Mouse (Mus musculus) cerebellum, postnatal 4 days (tissue): ENCODE results near the gene Hoxa7.

Source experiments
- DNase-seq, 2 experiments: peaks; one replicate each; pipeline ENCODE4 v3.0.0; 2022; ENCODE audit warnings: low spot score in 2 of 2, mixed read lengths in 1 of 2

Hoxa7 gene

DNA sequence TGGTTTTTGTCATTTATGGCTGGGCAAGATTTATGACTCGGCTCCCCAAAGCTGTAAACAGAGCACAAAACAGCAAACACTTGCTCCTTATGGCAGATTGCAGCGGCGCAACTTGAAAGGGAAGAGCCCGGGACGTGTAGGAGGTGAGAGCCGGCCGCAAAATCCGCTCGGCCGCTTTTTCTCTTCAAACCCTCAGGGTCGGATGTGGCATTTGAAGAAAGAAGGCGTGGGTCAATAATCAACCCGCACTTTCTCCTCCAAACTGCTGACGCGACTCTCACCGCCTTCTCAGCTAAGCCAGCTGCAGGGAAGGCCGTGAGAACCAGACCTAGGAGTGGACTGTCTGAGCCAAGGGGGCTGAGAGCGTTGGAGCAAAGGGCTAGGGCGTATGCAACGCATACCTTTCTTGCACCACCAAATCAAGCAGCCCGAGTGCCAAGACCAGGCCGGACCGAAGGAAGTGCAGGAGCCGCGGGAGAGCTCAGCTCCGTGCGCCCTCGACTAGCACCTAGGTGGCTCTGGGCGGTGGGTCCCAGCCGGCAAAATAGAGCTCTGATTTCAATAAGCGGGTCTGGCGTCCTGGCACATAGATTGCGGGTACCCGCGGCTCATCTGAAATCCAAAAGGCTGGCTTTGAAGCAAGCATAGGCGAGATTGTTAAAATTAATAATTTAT is 44.5 kb downstream of the Hoxa7 start, which contains the start of gene 5730596B20Rik:
Gene 5730596B20Rik (plus strand): TSS at position 438 of the 675 bp plus-strand sequence.
- DNase-seq: no peak

DNA sequence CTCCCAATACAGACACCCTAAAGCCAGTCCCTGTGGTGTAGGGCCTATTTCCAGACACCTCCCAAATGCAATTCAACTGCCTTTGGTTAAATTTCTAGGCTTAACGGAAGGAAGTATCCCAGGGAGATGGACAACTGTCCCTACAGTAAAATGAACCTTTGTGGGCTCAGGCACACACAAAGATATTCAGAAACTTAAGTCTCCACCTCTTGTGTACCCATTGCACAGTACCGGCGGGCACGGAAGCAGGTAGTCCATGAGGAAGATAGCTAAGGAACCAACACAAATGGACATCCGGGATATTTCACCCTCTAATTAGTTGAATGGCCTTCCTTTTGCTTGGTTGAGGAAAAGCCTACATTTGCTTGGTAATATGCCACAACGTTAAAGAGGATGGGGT is 45.3 kb downstream of the Hoxa7 start:
- no peak for DNase-seq

DNA sequence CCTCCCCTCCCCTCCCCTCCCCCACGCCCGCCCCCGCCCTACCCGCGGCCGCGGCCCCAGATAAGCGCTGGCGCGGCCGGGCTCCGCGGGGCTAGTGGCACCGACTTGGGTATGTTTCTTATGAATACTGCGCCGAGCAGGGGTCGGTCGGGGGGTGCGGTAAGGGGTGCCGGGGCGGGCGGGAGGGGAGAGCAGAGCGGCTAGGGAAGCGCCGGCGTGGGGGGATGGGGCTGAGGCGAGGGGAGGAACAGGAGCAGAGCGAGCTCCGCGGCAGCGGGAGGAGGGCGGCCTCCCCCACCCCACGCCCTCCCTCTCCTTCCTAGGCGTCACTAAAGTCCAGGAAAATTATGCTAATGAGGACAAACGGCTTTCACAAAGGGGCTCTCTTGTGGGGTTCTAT is 45.8 kb downstream of the Hoxa7 start:
- no peak for DNase-seq

DNA sequence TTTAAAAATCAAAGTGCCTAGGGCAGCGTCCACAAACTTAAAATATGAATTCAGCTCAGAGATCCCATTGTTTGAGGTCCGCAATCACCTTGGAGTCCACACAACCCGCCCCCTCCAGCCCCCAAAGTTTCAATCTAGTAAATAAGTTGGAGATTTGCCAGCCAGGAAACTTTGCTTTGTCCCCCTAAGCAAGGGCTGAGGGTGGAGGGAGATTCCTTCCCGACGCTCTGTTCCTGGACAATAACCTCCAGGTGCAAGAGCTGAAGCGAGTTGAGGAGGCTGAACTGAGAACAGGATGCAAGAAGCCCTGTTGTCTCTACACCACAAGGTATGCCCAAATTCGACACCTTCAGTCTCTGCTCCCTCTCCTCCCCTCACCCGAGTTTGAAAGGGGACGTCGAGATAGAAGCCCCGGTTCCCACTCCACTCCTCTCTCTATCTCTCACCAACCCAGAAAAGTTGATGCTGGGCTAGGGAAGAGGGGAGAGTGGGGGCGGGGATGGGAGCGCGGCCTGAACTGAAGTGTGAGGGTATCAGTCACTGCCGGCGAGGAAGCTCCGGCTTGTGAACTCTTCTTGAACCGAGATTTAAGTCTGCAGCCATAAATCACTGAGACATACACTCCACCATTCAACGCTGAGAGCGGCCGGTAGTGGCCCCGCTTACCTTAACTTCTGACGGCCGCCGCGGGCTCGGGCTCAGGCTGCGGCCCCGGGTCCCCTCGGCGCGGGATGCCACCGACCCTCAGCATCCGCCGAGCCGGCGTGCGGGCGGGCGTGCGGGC is 46.5 kb downstream of the Hoxa7 start:
- no peak for DNase-seq

DNA sequence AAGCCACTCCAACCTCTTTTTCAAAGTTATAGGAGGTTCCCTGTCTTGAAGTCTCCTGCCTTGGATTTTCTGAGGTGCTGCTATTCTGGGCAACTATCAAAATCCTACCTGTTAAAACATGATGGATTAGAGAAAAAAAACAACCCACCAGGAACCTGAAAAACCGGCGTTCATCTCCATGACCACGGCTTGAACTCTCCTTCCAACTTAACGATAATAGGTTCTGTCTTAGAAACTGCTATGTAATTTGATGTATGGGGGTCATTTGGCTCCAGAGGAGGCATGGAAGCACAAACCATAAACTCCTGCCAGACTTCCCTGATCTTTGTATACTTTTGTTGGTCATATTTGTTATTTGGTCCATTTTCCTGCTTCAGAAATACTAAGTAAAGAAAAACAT is 48.0 kb downstream of the Hoxa7 start:
- DNase-seq: no peak

DNA sequence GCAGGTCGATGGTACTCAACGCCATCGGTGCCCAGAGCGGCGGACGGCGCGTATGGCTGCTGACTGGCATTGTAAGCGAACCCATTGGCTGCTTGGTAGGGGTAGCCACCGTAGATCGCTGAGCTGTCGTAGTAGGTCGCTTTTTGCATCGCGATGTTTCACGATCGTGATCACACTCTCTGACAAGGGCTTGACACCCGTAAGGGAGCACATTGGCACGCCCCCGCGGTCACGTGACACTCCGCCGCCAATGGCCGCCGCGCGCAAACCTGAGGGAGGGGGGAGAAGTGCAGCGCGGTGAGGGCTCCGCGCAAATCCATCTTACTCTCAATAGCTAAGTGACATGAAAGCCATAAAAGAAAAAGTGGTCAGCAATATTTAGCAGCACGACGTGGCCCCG is 49.2 kb downstream of the Hoxa7 start:
- DNase-seq: peak in 1 of 2 experiments; percentile 81

DNA sequence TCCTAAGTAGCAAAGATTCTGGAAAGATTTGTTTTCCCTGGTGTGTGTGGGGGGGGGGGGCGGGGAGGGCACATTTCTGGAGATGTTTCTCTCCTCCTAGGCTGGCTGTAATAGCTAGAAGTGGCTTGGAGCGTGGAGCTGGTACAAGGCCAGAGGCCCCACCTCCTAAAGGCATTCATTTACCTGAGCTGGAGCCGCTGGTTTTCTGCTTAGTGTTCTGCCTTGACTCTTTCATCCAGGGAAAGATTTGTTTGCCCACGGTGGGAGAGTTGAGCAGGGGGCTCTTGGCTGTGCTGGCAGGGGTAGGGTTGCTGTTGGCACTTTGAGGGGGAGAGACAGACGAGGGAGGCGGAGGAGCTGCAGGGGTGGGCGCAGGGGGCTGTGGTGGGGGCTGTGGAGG is 49.7 kb downstream of the Hoxa7 start:
- DNase-seq: no peak

DNA sequence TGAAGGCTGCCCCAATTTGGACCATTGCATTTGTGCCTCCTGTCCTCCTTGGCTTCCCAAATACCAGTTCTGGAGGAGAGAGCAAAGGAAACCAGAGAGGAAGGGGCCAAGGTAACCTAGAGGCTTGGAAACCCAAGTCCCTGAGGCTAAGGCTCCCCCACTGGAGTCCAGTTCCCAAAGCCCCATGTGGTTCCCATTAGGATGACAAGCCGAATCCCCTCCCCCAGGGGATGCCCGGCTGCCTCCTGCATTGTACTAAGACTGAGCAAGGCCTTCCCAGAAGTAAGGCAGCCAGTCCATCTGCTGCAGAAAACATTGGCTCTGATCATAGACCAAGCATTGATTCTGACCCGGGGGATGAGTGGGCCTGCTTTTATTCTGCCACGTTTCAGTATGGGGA is 50.3 kb downstream of the Hoxa7 start:
- DNase-seq: no peak

DNA sequence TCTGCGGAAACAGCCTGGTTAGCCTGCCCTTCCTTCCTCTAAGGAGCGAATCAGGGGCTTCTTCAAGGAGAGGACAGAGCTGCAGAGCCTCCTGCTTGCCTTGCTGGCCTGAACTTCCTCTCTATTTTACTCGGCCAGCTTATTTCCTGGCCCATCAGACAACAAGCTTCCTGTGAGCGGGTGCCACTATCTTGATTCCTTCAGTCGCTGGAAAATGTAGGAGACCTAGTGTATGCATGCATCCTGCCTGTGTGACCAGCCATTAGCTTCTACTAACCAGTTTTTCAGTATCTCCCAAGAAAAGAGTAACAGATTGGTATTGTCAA is 50.8 kb downstream of the Hoxa7 start:
- no peak for DNase-seq

DNA sequence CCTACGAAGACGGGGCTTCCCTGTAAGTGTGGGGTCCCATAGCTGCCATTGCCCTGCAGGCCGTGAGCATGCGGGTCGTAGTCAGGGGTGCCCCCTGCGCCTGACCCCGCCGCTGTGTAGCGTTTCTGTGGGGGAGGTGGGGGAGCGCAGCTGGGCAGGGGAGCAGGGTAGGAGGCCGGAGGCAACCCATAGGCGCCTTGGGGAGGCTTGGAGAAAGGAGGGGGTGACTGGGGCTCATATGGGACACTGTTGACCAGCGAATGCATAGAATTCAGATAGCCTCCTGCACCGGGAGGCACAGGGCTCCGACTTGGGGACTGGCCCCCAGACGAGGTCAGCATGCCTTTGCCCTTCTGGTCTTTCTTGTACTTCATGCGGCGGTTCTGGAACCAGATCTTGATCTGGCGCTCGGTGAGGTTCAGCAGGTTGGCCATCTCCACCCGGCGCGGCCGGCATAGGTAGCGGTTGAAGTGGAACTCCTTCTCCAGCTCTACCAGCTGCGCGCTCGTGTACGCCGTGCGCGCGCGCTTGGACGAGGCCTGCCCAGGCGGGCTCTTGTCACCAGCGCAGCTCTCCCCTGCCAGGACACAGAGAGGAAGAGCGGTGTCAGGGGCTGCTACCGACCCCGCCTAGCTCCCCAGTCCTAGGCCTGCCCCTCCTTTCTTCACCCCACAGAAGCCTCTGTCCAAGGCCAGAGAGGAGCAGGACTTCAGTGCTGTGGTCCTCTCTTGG is 51.3 kb downstream of the Hoxa7 start:
- DNase-seq: peak in 1 of 2 experiments; percentile 26

DNA sequence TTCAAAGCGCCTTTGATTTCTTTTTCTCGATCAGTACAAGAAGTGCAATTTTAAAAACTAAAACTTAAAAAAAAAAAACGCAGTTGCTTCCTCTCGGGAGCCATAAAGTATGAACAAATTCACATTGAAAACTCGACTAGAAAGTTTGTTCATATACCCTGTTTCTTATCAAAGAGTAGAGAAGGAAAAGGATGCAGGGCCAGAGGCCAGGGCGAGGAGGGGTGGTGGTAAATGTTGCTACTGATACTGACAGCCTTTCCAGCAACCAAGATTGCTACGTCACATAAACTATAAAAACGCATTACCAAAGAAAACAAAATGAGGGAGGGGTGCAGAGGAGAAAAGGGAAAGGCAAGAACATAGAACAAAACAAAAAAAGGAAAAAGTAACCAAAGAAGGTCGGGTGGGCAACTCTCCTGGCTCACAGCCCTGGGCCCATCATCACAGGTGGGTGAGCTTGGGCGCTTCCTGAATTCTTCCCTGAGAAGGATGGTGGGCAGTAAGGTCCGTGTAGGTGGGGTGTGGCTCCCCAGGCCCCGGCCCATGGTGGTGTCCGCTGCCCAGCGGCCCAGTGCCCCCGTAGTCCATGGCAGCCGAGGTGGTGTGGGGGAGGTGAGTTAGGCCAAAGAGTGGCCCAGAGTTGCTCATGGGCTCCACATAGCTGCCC is 52.0 kb downstream of the Hoxa7 start:
- no peak for DNase-seq

DNA sequence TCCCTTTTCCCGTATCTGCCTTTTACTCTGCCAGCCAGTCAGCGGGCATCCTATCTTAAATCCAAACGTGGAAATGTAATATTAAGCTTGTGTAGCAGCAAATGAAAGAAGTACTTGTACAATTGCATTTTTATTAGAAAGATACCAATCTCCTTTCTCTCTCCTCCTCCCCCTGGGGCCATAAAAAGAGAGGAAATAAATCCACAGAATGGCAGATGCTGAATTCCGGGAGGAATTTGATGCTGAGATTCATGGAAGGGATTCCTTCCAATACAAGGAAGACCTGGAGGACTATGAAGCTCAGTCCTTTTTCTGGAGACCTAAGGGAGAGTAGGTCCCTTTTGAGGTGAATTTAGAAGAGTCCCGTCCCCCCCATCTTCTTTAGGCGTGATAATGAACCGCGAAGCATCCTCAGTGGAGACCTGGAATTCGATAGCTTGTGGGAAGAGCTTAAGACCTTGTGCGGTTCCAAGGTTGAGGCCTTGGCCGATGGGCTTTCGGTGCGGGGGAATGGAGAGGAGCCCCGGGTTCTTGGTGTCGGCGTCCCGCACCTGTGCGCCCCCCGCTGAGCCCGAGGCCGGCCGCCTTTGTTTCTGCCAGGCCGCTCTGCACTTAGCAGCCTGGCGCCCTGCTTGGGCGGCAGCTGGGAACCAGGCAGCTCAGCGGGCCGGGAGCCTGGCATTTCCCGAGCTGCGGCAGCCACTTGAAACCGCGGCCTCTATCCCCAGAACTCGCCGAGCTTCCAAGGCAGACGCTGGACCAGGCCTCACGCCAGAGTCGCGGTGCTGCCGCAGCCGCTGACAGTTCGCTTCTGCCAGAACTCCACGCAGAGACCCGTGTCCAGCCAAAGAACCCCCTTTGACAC is 53.2 kb downstream of the Hoxa7 start:
- DNase-seq: no peak

DNA sequence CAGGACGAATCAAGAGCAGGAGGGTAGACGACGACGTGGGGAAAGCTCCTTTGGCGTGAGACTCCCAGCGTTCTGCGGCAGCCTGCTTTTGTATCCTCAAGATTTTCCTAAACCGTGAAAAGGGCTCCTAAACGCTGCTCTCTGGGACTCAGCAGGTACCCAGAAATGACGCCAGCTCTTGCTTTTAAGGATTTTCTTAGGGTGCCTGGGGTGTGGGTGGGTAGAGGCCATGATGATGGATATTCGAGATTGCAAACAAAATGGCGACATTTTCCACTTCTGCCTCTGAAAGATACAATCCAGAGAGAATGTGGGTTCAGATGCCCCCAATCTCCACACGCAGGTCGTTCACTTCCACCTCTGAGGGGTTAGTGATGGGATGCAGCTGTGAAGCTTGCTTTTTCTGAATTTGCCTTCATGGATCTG is 53.9 kb downstream of the Hoxa7 start:
- no peak for DNase-seq

DNA sequence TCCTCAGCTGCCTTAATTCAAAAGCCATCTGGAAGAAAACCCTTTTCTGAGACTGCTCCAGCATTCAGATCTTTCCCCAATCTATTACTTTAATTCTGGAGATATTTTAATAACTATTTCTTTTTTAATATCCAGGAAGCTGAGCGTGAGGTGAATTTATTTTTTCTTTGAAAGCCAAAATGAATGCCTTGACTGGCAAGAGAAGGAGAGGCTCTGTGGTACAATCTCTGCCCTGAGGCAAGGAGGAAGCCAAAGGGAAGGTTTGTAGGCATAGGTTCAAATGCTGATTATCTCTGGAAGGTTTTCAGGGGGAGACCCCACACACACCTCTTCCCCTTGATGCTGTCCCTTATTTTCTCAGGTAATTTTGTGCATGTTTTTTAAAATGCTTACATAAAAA is 54.5 kb downstream of the Hoxa7 start:
- DNase-seq: no peak

DNA sequence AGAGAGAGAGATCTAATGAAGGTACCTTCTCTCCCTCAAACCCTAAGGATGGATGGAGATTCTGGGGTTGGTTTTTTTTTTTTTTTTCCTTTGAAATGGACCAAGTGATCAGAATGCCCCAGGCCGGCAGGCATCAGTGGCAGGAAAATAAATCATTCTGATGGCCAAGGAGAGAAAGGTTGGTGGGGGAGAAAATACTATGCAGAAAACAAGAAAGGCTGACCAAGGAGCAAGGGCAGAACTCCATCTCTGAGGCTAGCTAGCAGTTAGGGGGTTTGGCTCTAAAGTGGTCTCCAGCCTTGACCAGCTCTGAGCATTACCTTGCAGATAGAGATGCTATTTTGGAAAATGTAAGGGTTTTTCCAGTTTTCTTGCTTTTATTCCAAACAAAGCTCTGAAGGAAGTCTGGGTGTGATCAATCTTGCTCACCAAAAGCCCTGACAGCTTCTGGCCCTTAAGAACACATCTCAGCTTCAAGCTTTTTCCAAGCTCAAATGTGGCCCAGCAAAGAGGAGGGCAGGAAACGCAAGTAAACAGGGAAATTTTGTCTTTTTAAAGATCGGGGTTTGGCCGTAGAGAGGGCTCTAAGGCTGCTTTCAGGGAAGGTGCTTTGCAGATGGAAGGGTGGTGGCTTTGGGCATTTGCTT is 55.1 kb downstream of the Hoxa7 start:
- no peak for DNase-seq

DNA sequence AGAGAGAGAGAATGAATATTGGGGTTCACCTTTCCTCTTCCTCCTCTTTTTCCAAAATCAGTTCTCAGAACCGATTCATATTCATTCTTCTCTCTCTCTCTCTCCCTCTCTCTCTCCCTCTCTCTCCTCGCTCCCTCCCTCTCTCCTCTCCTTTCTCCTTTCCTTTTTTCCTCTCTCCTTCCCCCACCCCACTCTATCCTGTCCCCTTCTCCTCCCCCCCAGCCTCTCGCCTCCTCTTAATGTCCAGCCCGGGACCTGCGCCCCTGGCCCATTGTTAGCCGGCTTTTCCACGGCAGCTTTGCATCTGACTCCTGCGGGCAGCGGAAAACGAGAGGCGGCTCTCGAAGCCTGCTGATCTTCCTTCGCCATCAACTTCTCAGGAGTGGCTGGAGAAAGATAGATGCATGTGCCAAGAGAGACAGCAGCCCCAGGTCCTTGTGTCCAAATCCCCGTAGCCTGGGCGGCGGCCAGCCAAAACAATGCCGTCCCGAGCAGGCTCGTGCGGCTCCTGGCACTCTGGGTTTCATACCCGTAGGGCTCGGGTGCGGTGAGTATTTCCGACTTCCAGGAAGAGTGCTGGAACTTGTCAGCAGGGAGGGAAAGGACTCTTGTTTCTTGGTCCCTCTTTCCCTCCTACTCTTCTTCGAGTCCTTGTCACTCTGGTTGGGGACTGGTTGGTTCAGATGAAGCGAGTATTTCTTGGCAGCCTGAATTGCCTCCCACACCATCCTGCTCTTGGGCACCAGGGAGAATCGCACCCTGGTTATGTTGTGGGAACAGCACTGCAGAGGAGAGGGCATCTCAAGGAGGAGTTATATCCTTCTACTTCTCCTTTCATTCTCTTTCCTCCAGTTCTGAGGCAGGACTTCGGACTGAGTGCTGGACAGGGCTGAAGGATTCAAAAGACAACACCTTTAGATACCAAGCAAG is 55.9 kb downstream of the Hoxa7 start:
- DNase-seq: no peak

DNA sequence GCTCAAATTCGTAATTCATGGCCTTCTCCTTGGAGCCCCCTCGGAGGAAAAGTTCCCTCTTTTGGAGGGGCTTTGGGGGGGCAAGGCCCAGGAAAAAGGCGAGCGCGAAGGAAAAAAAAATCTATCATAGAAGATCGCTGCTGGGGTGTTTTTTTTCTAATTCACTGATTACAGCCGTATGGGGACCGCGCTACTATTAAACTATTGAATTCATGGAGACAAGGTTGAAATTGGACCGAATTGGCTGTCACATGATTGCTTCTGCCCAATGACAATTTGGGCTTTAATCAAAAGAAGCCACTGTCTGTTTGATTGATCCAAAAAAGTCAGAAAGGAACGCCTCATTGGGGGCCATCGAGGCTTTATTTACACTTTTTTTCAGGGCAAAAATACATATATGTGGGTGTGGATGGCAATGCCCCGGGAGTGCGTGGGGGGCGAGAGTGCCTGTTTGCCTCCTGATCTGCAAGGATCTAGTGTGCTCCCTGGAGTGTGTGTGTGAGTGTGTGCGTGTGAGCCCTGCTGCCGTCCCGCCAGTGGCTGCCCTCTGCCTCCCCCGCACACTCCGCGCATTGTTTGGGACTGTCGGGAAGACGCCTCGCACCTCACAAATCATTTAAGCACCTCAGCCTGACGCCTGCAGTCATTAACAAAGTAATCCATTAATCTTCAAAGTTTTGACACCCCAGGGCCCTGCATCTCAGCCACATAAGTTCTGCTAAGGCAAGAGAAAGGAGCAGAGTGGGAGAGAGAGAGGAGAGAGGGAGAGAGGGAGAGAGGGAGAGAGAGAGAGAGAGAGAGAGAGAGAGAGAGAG is 56.8 kb downstream of the Hoxa7 start, which contains the start of gene Hoxa2:
Gene Hoxa2 (minus strand): TSS at position 206 of the 815 bp plus-strand sequence.
- DNase-seq: no peak
